Mouse (Mus musculus): Measurements from ENCODE around the gene Trim25. TPM values are rescaled to one million over a fixed set of nuclear protein-coding genes. Genes with fewer than 3 reads are reported as not detected.

Trim25 gene
- total and polyA plus RNA-seq, 3 experiments: 22.2 to 43.0 TPM; not detected in 1

DNA sequence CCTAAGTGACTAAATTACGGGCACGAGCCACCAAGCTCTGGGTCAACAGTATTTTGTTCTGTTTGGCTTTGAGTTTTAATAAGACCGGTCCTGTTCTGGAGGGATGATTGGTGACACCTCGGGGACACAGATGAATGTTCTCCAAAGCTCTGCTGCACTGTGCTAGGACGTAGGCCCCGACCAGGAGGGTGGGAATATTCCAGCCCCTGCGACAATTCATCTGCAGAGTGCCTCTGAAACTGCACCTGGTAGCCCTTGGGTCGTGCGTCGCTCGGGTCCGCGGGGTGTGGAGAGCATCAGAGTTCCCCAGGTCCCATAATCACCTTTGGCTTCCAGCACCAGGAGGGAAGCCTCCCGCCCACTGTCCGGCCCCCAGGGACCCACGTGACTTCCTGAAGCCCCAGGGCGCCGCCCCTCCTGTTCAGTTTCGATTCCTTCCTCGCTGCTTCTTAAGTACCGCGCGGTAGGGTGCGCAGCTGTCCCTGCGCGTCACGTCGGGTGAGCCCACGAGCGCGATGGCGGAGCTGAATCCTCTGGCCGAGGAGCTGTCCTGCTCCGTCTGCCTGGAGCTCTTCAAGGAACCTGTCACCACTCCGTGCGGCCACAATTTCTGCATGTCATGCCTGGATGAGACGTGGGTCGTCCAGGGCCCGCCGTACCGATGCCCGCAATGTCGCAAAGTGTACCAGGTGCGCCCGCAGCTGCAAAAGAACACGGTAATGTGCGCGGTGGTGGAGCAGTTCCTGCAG, at the start of gene Trim25 (continued):
- TF ChIP-seq USF2 (IDR thresholded peaks at IDR 0.05; ENCODE audit: borderline replicate concordance in 1 of 2, insufficient read depth in 1 of 2, low read depth in 1 of 2, low read length in 2 of 2) (peak; percentile 52 to 85; a peak in 3 of 4 replicates), MYB (IDR thresholded peaks at IDR 0.05; ENCODE audit: low read depth, low read length) (no peak), POLR2AphosphoS2 (IDR thresholded peaks at IDR 0.05; ENCODE audit: low read length) (peak; percentile 93), NELFE (IDR thresholded peaks at IDR 0.05; ENCODE audit: low read depth, low read length) (peak; percentile 92), HCFC1 (IDR thresholded peaks at IDR 0.05; ENCODE audit: low read depth, low read length) (peak; percentile 70)

DNA sequence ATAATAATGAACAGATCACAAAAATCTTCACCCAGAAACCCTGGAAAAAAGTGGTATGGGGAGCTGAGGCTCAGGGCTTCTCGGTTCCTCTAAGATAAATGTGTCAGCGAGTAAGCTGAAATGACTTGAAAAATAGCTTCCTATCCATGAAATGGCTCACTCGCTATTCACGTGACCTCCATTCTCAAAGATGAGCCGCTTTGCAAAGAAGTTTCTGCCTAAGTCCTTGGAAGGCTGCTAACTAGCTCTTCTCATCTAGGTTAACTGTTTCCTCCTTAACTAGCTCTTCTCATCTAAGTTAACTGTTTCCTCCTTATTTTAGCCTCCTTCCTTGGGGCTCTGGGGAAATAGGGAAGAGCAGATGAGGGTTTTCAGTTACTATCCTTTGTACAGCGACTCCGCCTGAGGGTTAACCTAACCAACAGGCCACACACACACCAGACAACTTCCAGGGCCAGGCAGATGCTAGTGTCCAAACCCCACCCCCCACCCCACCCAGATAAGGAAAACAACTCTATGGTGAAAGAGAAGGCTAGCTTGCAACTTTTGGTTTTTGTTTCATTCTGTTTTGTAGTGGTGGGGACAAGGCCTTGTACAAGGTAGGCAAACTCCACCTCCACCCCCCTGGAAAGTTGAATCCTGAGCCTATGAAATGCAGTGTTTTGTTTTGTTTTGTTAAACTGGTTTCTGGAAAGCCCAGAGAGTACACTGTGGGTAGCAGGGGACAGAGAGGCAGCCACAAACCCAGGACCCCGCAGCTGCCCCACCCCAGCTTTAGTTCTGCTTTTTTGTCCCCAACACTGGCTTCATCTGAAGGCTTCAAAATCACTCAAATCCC, 49.2 kb upstream of the Trim25 start:
- Histone ChIP-seq H3K4me1 (ENCODE audit: control insufficient read depth in 1 of 2, insufficient read depth in 2 of 2, low read length in 2 of 2) (peaks cover 6 to 15% of the 10 kb centered on the region in 2 experiments; a peak in 3 of 4 replicates), H3K36me3 (ENCODE audit: control insufficient read depth in 1 of 2, insufficient read depth in 2 of 2, low read length in 2 of 2) (peaks cover 0 to 13% of the 10 kb centered on the region in 2 experiments; a peak in 2 of 4 replicates)

DNA sequence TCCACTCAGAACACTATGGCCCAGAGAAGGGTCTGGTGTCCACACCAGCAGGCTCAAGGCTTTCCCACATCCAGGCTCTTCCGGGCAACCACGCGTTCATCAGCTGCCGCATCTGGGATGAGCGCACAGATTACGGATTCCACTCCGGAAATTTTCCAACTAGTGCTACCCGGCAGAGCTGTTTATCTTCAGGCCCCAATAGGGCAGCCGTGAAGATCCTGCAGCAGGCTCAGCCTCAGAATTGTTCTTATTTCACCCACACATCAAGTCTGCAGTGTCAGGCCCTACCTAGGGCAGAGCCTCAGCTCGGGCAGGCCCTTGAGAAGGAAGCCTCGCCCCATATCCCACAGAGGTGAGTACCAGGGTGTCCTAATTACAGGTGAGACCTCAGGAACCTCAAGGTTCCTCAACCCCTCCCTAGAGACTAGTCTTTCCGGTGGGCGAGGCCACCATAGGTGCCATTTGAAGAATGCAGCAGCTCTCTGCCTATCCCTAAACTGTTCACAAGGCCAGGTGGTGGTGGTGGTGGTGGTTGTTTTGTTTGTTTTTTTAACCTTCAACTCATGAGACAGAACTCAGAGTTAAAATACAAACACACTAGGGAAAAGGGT, 48.4 kb upstream of the Trim25 start:
- no peaks in the 10 kb centered on the region for H3K27me3 ChIP-seq (ENCODE audit: control insufficient read depth in 1 of 2, insufficient read depth in 2 of 2, low read length in 2 of 2)
- H3K9me3 ChIP-seq (replicated peaks; ENCODE audit: insufficient read depth, low read length): no peaks in the 10 kb centered on the region
- no peaks in the 10 kb centered on the region for H3K79me2 ChIP-seq (ENCODE audit: control insufficient read depth, insufficient read depth, low read length, poor library complexity)
- H3K4me1 ChIP-seq (ENCODE audit: control insufficient read depth in 1 of 2, insufficient read depth in 2 of 2, low read length in 2 of 2): peaks cover 9 to 15% of the 10 kb centered on the region in 2 experiments; a peak in 3 of 4 replicates
- TF ChIP-seq RCOR1 (IDR thresholded peaks at IDR 0.05; ENCODE audit: low read depth, low read length) (0 out of 2 replicates have a peak, but pooled peaks have one; percentile 8), ZKSCAN1 (IDR thresholded peaks at IDR 0.05; ENCODE audit: low read depth, low read length) (no peak), POLR2AphosphoS5 (IDR thresholded peaks at IDR 0.05; ENCODE audit: borderline replicate concordance, low read depth, low read length) (no peak), USF2 (IDR thresholded peaks at IDR 0.05; ENCODE audit: borderline replicate concordance in 1 of 2, insufficient read depth in 1 of 2, low read depth in 1 of 2, low read length in 2 of 2) (no peak), MAZ (IDR thresholded peaks at IDR 0.05; ENCODE audit: low read depth, low read length) (no peak)
- peak overlapping the region; percentile 63 for H3K9ac ChIP-seq (ENCODE audit: control insufficient read depth, low read depth, low read length, poor library complexity, severe bottlenecking)
- DNase-seq (ENCODE audit: low read depth, low spot score): no peak
- H3K36me3 ChIP-seq (ENCODE audit: control insufficient read depth in 1 of 2, insufficient read depth in 2 of 2, low read length in 2 of 2): peaks cover 0 to 16% of the 10 kb centered on the region in 2 experiments; a peak in 3 of 4 replicates
- H3K27ac ChIP-seq (ENCODE audit: control insufficient read depth, low read depth, low read length): peak overlapping the region; percentile 14
- peak overlapping the region; percentile 43 to 59 for H3K4me3 ChIP-seq (ENCODE audit: control insufficient read depth in 1 of 2, insufficient read depth in 1 of 2, low read depth in 2 of 2, low read length in 2 of 2)

More for the DNA sequence above, 49.2 kb upstream of the Trim25 start:
- Histone ChIP-seq H3K27me3 (ENCODE audit: control insufficient read depth in 1 of 2, insufficient read depth in 2 of 2, low read length in 2 of 2) (no peaks in the 10 kb centered on the region), H3K9ac (ENCODE audit: control insufficient read depth, low read depth, low read length, poor library complexity, severe bottlenecking) (peak overlapping the region; percentile 63), H3K4me3 (ENCODE audit: control insufficient read depth in 1 of 2, insufficient read depth in 1 of 2, low read depth in 2 of 2, low read length in 2 of 2) (peak overlapping the region; percentile 43 to 59), H3K9me3 (replicated peaks; ENCODE audit: insufficient read depth, low read length) (no peaks in the 10 kb centered on the region), H3K79me2 (ENCODE audit: control insufficient read depth, insufficient read depth, low read length, poor library complexity) (no peaks in the 10 kb centered on the region), H3K27ac (ENCODE audit: control insufficient read depth, low read depth, low read length) (peak overlapping the region; percentile 72)
- DNase-seq (ENCODE audit: low read depth, low spot score): peak; percentile 79
- TF ChIP-seq KAT2A (conservative IDR thresholded peaks at IDR 0.05; ENCODE audit: low read depth, low read length) (no peak), JUND (IDR thresholded peaks at IDR 0.05; ENCODE audit: low read depth, low read length) (no peak), RCOR1 (IDR thresholded peaks at IDR 0.05; ENCODE audit: low read depth, low read length) (no peak; the same call in 1 of the 2 replicates), GATA1 (IDR thresholded peaks at IDR 0.05; ENCODE audit: low read depth, low read length) (peak; percentile 33; the same call in 1 of the 2 replicates), ELF1 (IDR thresholded peaks at IDR 0.05; ENCODE audit: low read depth, low read length) (0 out of 2 replicates have a peak, but pooled peaks have one; percentile 11), E2F4 (IDR thresholded peaks at IDR 0.05; ENCODE audit: borderline replicate concordance, low read depth, low read length) (no peak), USF1 (IDR thresholded peaks at IDR 0.05; ENCODE audit: low read depth, low read length) (0 out of 2 replicates have a peak, but pooled peaks have one; percentile 32), BHLHE40 (IDR thresholded peaks at IDR 0.05; ENCODE audit: borderline replicate concordance, low read depth, low read length) (peak; percentile 44; the same call in 1 of the 2 replicates), SIN3A (IDR thresholded peaks at IDR 0.05; ENCODE audit: low read length) (peak; percentile 17; the same call in 1 of the 2 replicates), TBP (IDR thresholded peaks at IDR 0.05; ENCODE audit: low read depth, low read length) (0 out of 2 replicates have a peak, but pooled peaks have one; percentile 32), GABPA (IDR thresholded peaks at IDR 0.05; ENCODE audit: low read depth, low read length) (no peak), ETS1 (IDR thresholded peaks at IDR 0.05; ENCODE audit: low read depth, low read length) (no peak; the same call in 1 of the 2 replicates), SMC3 (IDR thresholded peaks at IDR 0.05; ENCODE audit: low read depth, low read length) (no peak), MAZ (IDR thresholded peaks at IDR 0.05; ENCODE audit: low read depth, low read length) (peak; percentile 56; the same call in 1 of the 2 replicates)
